Mouse (Mus musculus): ENCODE data around the gene Rubcnl.

- TF ChIP-seq POLR2A (IDR thresholded peaks at IDR 0.05; ENCODE audit: borderline replicate concordance, extremely low read depth, low read depth, low read length) (no peak), CTCF (IDR thresholded peaks at IDR 0.05; ENCODE audit: insufficient read depth, low read length) (no peak)
Measured at GRCm38 (mm10) chr14:75016715-75017020, 841 bp downstream of the Rubcnl start.

All from lung, adult 2 months (tissue).